Mouse (Mus musculus) neural tube, embryonic 15.5 days (tissue): ENCODE measurements around the gene Ifi211. TPM values are rescaled to one million over a fixed set of nuclear protein-coding genes. Genes with fewer than 3 reads are reported as not detected.
"Not testable (repeated sequence)": the region's sequence is repeated elsewhere in the genome, so short reads cannot be mapped to it uniquely, and the experiment has no call there.

Source experiments
- ATAC-seq: fragments of 200-750 bp; cut with Nextera tagmentation; 2 replicates; pipeline ENCODE4 v1.8.0; 2017; ENCODE audit warnings: mild to moderate bottlenecking, moderate TSS enrichment, moderate library complexity; ENCODE audit not compliant: low FRiP score
- H3K27ac ChIP-seq: fragments of 300-500 bp; sonication (generic); replicated peaks from 2 replicates; pipeline ENCODE4 v1.5.1; 2015; ENCODE audit warnings: mild to moderate bottlenecking, inconsistent platforms
- H3K27me3 ChIP-seq: fragments of 300-500 bp; sonication (generic); replicated peaks from 2 replicates; pipeline ENCODE4 v1.6.1; 2015; ENCODE audit warnings: inconsistent platforms
- H3K36me3 ChIP-seq: fragments of 300-500 bp; sonication (generic); 2 replicates; pipeline ENCODE4 v1.6.1; 2015; ENCODE audit warnings: inconsistent platforms
- H3K4me1 ChIP-seq: fragments of 300-500 bp; sonication (generic); 2 replicates; pipeline ENCODE4 v1.6.1; 2015; ENCODE audit warnings: inconsistent platforms
- H3K4me2 ChIP-seq: fragments of 300-500 bp; sonication (generic); 2 replicates; pipeline ENCODE4 v1.6.1; 2015; ENCODE audit warnings: inconsistent platforms, mild to moderate bottlenecking, moderate library complexity
- H3K4me3 ChIP-seq: fragments of 300-500 bp; sonication (generic); replicated peaks from 2 replicates; pipeline ENCODE4 v1.5.1; 2015; ENCODE audit warnings: mild to moderate bottlenecking, inconsistent platforms
- H3K9ac ChIP-seq: fragments of 300-500 bp; sonication (generic); replicated peaks from 2 replicates; pipeline ENCODE4 v1.6.1; 2015; ENCODE audit warnings: mild to moderate bottlenecking, inconsistent platforms
- H3K9me3 ChIP-seq: fragments of 300-500 bp; sonication (generic); replicated peaks from 2 replicates; pipeline ENCODE4 v1.6.1; 2016; ENCODE audit warnings: inconsistent platforms
- WGBS: fragments of 180-500 bp; shearing (Covaris S2); methylation state at CpG from one replicate; pipeline ENCODE4 v1.1.7; 2015; ENCODE audit warnings: mixed read lengths; 5-methylcytosine and 5-hydroxymethylcytosine counted together
- polyA plus RNA-seq: library from polyadenylated mRNA; unstranded; fragments of >200 nt; fragmentation: Nextera tagmentation; extraction: Ambion mirVana; gene quantifications from 2 replicates; pipeline ENCODE4 v1.2.1, GENCODE M21; 2015

Ifi211 gene
- polyA plus RNA-seq, result 0.51 and 4.7 TPM in 2 replicates

GRCm38 (mm10) chr1:173912548-173913255 lies at the start of gene Ifi211:
TSS of gene Ifi211 (minus strand) at chr1:173913046.
- H3K9ac ChIP-seq, ATAC-seq, H3K4me1 ChIP-seq, H3K27ac ChIP-seq, H3K27me3 ChIP-seq, H3K4me2 ChIP-seq, H3K4me3 ChIP-seq, H3K36me3 ChIP-seq, H3K9me3 ChIP-seq: not testable (repeated sequence)
- WGBS, result 90% methylated on average over 6 of the region's 6 CpGs

DNA sequence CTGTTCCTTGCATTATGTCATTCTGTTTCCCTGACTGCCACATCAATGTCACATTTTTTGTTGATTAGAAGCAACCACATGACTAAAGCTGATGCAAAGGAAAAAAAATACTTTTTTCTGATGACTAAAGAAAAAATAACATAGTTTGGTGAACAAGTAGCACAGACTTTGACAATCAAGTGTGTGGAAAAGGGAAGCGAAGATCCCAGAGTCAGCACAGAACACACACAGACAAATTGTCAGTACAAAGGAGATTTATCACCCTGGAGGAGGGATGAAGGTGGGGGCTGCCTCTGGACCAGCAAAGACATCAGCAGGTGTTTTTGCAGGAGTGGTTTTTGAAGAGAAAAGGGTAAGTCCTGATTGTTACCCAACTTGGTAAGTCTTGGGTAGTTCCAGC lies 48.6 kb upstream of the Ifi211 start:
- WGBS, result 71% methylated on average over 1 of the region's 1 CpGs

DNA sequence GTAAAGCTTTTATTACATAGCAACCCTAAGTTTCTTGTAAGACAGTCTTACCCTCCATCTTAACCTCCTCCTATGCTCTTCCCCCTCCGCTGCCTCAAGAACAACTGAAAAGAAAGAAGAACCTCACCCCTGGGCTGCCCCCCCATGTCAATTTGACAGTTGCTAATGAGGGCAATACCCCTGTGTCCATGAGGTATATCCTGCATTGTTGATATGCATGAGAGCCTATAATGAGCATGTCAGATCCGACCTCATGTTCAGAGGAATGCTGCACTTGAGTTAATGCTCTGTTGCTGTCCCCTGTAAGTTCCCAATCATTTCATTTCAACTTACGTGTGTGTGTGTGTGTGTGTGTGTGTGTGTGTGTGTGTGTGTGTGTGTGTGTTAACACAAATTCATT lies 47.2 kb upstream of the Ifi211 start:
- 42% methylated on average over 3 of the region's 3 CpGs for WGBS
- H3K27me3 ChIP-seq, H3K27ac ChIP-seq, H3K4me2 ChIP-seq, H3K9ac ChIP-seq, H3K36me3 ChIP-seq, H3K4me1 ChIP-seq, H3K4me3 ChIP-seq, H3K9me3 ChIP-seq, ATAC-seq: not testable (repeated sequence)

More for the DNA sequence above, 48.6 kb upstream of the Ifi211 start:
- H3K27me3 ChIP-seq, H3K9me3 ChIP-seq, H3K4me1 ChIP-seq, H3K36me3 ChIP-seq, H3K9ac ChIP-seq, H3K27ac ChIP-seq, H3K4me2 ChIP-seq, ATAC-seq, H3K4me3 ChIP-seq: not testable (repeated sequence)

- not testable (repeated sequence) for H3K4me3 ChIP-seq, H3K36me3 ChIP-seq, ATAC-seq, H3K4me2 ChIP-seq, H3K9me3 ChIP-seq, H3K4me1 ChIP-seq, H3K27ac ChIP-seq, H3K9ac ChIP-seq, H3K27me3 ChIP-seq
- WGBS, result 40% methylated on average over 3 of the region's 3 CpGs
These were observed 43.1 kb upstream of the Ifi211 start for GRCm38 (mm10) chr1:173955839-173956527.

DNA sequence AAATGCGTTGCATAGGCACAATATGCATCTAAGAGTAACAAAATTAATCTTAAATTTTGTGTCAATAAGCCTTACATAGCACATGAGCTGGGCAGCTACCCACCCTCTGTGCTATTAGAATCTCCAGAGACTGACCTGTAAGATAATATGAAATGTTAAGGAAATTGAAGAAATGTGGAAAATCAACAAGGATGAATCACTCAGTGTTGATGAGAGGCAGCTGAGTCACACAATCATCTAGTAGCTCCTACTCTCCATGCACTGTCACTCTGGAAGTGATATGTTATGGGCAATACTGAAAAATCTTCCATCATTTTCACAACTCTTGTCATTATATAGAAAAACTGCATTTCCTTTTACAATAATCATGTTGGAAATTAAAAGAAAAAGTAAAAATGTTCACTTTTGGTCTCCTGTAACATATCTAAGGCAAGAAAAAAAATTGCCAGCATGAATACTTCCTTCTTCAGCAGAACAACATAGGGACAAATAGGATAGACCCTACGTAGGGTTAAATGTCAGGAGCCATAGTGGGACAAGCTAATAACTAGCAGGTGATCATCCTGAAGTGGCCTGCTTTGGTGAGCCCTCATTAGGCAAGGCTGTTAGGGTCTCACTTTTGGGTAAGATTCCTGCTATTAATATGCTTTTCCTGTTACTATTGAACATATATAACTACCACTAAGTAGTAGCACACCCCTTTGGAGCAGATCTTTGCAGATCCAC lies 42.4 kb upstream of the Ifi211 start:
- WGBS, result 89% methylated on average over 2 of the region's 2 CpGs
- H3K4me2 ChIP-seq, result no peak overlapping the region

GRCm38 (mm10) chr1:173953563-173953962 lies 40.7 kb upstream of the Ifi211 start:
- H3K4me2 ChIP-seq, result no peak overlapping the region
- no peak overlapping the region for H3K4me3 ChIP-seq
- H3K9ac ChIP-seq, result no peak overlapping the region
- no peak overlapping the region for H3K27ac ChIP-seq
- no peaks in the 10 kb centered on the region for H3K27me3 ChIP-seq
- no peaks in the 10 kb centered on the region for H3K36me3 ChIP-seq
- no peak for ATAC-seq
- H3K4me1 ChIP-seq, result no peaks in the 10 kb centered on the region
- no peaks in the 10 kb centered on the region for H3K9me3 ChIP-seq
- WGBS, result 96% methylated on average over 1 of the region's 1 CpGs

More for the DNA sequence above, 42.4 kb upstream of the Ifi211 start:
- Histone ChIP-seq H3K4me1 (no peaks in the 10 kb centered on the region), H3K36me3 (no peaks in the 10 kb centered on the region), H3K9ac (no peak overlapping the region), H3K27me3 (no peaks in the 10 kb centered on the region), H3K27ac (no peak overlapping the region), H3K9me3 (no peaks in the 10 kb centered on the region), H3K4me3 (no peak overlapping the region)
- no peak for ATAC-seq

- not testable (repeated sequence) for H3K4me2 ChIP-seq, H3K9ac ChIP-seq, H3K27me3 ChIP-seq, ATAC-seq, H3K9me3 ChIP-seq, H3K36me3 ChIP-seq, H3K27ac ChIP-seq, H3K4me3 ChIP-seq, H3K4me1 ChIP-seq
- 95% methylated on average over 2 of the region's 2 CpGs for WGBS
These were observed 36.2 kb upstream of the Ifi211 start for GRCm38 (mm10) chr1:173949044-173949443.

DNA sequence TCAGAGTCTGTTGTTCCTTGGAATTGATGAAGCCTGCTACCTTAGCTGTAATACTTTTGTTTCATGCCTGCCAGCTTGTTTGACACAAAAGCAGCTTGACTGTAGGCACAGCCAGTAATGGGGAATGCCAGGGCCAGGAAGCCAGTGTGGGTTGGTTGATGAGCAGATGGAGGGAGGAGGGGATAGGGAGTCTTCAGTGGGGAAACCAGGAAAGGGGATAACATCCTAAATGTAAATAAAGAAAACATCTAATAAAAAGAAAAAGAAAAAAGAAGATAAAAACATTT lies 29.9 kb upstream of the Ifi211 start:
- H3K9me3 ChIP-seq, ATAC-seq, H3K4me1 ChIP-seq: not testable (repeated sequence)

DNA sequence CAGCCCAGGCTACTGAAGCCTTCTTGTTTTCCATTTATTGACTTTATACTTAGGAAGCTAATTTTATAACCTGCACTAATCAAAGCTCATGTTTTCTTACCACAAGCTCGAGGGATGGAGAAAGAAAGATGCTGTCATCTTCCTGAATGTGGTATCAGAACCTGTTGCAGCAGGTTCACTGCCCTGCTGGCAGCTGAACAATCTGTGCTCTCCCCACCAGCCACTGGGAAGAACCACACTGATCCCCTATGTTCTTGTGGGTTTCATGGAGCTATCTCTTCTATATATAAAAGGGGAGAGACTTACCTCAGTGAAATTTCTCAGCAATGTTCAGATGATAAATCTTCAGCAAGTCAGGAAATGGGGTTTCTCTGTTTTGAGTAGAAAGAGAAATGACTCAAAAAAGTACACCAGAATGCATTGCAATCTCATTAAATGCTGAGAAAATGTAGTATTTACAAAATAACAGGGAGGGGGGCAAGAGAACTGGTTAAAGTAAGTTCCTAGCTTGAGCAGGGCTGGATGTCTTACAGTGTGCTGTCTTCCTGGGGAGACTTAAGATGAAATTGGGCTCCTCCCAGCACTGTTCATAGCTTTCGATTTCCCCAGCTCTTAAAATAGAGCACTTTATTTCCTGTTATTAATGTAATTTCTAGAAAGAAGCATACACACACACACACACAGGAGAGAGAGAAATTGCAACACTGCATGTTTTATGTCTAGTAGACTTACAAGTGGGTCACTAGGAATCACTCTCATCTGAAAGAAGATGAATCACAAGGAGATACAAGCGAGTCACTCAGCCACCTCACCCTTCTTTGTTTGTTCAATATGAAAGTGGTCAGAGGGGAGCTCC lies 29.3 kb upstream of the Ifi211 start, which contains the start of the genes Mndal and Ifi203:
TSS of gene Mndal (minus strand) at position 568 of the 856 bp plus-strand sequence.
TSS of gene Ifi203 (minus strand) at position 749 of the 856 bp plus-strand sequence.
- not testable (repeated sequence) for H3K27me3 ChIP-seq, H3K9me3 ChIP-seq, H3K4me3 ChIP-seq, H3K36me3 ChIP-seq, H3K9ac ChIP-seq, H3K4me1 ChIP-seq, H3K4me2 ChIP-seq, ATAC-seq, H3K27ac ChIP-seq
- WGBS, result 66% methylated on average over 3 of the region's 3 CpGs

More for the DNA sequence above, 29.9 kb upstream of the Ifi211 start:
- H3K27ac ChIP-seq, H3K36me3 ChIP-seq, H3K9ac ChIP-seq, H3K27me3 ChIP-seq, H3K4me3 ChIP-seq, H3K4me2 ChIP-seq: not testable (repeated sequence)

- 95% methylated on average over 2 of the region's 2 CpGs for WGBS
- not testable (repeated sequence) for H3K4me3 ChIP-seq, ATAC-seq
These were observed 28.7 kb upstream of the Ifi211 start for GRCm38 (mm10) chr1:173941522-173941921.

GRCm38 (mm10) chr1:173919279-173919678 lies 6.4 kb upstream of the Ifi211 start:
- not testable (repeated sequence) for ATAC-seq, H3K4me3 ChIP-seq, H3K4me2 ChIP-seq, H3K27me3 ChIP-seq, H3K9ac ChIP-seq, H3K4me1 ChIP-seq, H3K9me3 ChIP-seq, H3K36me3 ChIP-seq, H3K27ac ChIP-seq
- WGBS, result 64% methylated on average over 3 of the region's 3 CpGs

More at GRCm38 (mm10) chr1:173941522-173941921, 28.7 kb upstream of the Ifi211 start:
- not testable (repeated sequence) for H3K36me3 ChIP-seq, H3K9me3 ChIP-seq, H3K9ac ChIP-seq, H3K4me2 ChIP-seq, H3K27ac ChIP-seq, H3K27me3 ChIP-seq, H3K4me1 ChIP-seq
